Mouse (Mus musculus) bone marrow macrophage, adult 2 months (primary cell): ENCODE data around the gene Ltbp4.

Source experiments
- CTCF ChIP-seq: IDR thresholded peaks from 2 replicates; pipeline ENCODE4 v1.5.1; 2012; ENCODE audit warnings: low read depth, mild to moderate bottlenecking, low read length, moderate library complexity
- POLR2A ChIP-seq: IDR thresholded peaks from 2 replicates; pipeline ENCODE4 v1.6.1; 2012; ENCODE audit warnings: mild to moderate bottlenecking, low read depth, low read length, borderline replicate concordance

GRCm38 (mm10) chr7:27375274-27375673 lies 37.8 kb upstream of the Ltbp4 start:
- TF ChIP-seq POLR2A (no peak), CTCF (no peak)
